Mouse (Mus musculus) midbrain, postnatal 0 days (tissue): Measurements from ENCODE around the gene Sfmbt1. TPM values are rescaled to one million over a fixed set of nuclear protein-coding genes. Genes with fewer than 3 reads are reported as not detected.

ENCODE experiments used
- ATAC-seq: fragments of 200-750 bp; cut with Nextera tagmentation; 2 replicates; pipeline ENCODE4 v1.8.0; 2017; ENCODE audit warnings: moderate number of reproducible peaks, mild to moderate bottlenecking, moderate TSS enrichment, moderate library complexity; ENCODE audit not compliant: low FRiP score
- DNase-seq: peaks from one replicate; pipeline ENCODE4 v3.0.0-alpha.2; 2015; ENCODE audit warnings: low spot score
- H3K27ac ChIP-seq: fragments of 300-500 bp; sonication (generic); 2 replicates; pipeline ENCODE4 v1.5.1; 2014; ENCODE audit warnings: low read depth, mild to moderate bottlenecking, low read length, mixed read lengths
- H3K27me3 ChIP-seq: fragments of 300-500 bp; sonication (generic); 2 replicates; pipeline ENCODE4 v1.6.1; 2014; ENCODE audit warnings: low read length, control low read depth, mixed read lengths; ENCODE audit not compliant: insufficient read depth
- H3K36me3 ChIP-seq: fragments of 300-500 bp; sonication (generic); 2 replicates; pipeline ENCODE4 v1.6.1; 2014; ENCODE audit warnings: low read length, control low read depth, mixed read lengths; ENCODE audit not compliant: insufficient read depth
- H3K4me1 ChIP-seq: fragments of 300-500 bp; sonication (generic); 2 replicates; pipeline ENCODE4 v1.6.1; 2014; ENCODE audit warnings: mild to moderate bottlenecking, control low read depth, antibody characterized with exemption, low read length, mixed read lengths; ENCODE audit not compliant: insufficient read depth
- H3K4me2 ChIP-seq: fragments of 300-500 bp; sonication (generic); 2 replicates; pipeline ENCODE4 v1.6.1; 2014; ENCODE audit warnings: low read depth, mild to moderate bottlenecking, low read length, mixed read lengths; ENCODE audit not compliant: poor library complexity, severe bottlenecking
- H3K4me3 ChIP-seq: fragments of 300-500 bp; sonication (generic); 2 replicates; pipeline ENCODE4 v1.5.1; 2014; ENCODE audit warnings: low read depth, mild to moderate bottlenecking, low read length, moderate library complexity
- H3K9ac ChIP-seq: fragments of 300-500 bp; sonication (generic); replicated peaks from 2 replicates; pipeline ENCODE4 v1.6.1; 2014; ENCODE audit warnings: mild to moderate bottlenecking, low read length, moderate library complexity, mixed read lengths; ENCODE audit not compliant: poor library complexity, severe bottlenecking
- H3K9me3 ChIP-seq: fragments of 300-500 bp; sonication (generic); 2 replicates; pipeline ENCODE4 v1.6.1; 2016; ENCODE audit warnings: low read length, control low read depth
- CTCF ChIP-seq: IDR thresholded peaks from 2 replicates; pipeline ENCODE4 v1.5.1; 2016; ENCODE audit warnings: antibody characterized with exemption, mild to moderate bottlenecking
- WGBS: fragments of 180-500 bp; shearing (Covaris S2); extraction: QIAGEN DNeasy Blood & Tissue Kit; methylation state at CpG from one replicate; pipeline ENCODE4 v1.1.7; 2014; 5-methylcytosine and 5-hydroxymethylcytosine counted together
- polyA plus RNA-seq: library from polyadenylated mRNA; unstranded; fragments of >200 nt; fragmentation: Nextera tagmentation; extraction: Ambion mirVana; gene quantifications from 2 replicates; pipeline ENCODE4 v1.2.1, GENCODE M21; 2015
- total RNA-seq: library from RNA; depleted of rRNA; stranded (reverse); fragments of >200 nt; gene quantifications from 2 replicates; pipeline ENCODE4 v1.2.3, GENCODE M21; 2014

The Sfmbt1 gene
- total and polyA plus RNA-seq, 2 experiments from 2014 or later = 9.2 to 16.2 TPM

DNA sequence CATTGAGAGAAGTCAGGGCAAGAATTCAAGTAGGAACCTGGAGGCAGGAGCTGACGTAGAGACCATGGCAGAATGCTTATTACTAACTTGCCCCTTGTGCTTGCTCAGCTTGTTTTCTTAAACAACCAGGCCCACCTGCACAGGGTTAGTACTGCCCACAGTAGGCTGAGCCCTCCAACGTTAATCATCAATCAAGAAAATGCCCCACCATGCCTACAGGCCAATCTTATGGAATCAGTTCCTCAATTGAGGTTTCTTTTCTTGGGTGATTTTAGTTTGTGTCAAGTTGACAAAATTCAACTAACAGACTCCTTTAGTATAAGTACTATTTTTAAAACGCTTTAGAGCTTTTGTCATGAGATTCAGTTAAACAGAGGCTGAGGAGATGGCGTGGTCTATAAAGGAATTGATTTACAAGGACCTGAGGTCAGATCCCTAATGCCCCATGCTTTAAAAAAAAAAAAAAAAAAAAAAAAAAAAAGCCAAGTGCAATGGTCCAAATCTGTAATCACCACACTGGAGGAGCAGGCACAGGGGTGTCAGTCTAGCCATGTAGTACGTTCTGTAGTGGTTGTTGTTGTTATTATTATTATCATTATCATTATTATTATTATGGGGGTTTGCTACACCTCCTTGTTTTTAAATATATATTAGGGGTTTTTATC, 48.4 kb downstream of the Sfmbt1 start:
- 79% methylated on average over 5 of the region's 5 CpGs for WGBS
- no peak overlapping the region for H3K4me2 ChIP-seq
- DNase-seq = no peak
- H3K36me3 ChIP-seq = no peaks in the 10 kb centered on the region
- ATAC-seq = no peak
- TF ChIP-seq CTCF = no peak
- no peaks in the 10 kb centered on the region for H3K9me3 ChIP-seq
- H3K4me3 ChIP-seq = no peak overlapping the region
- no peaks in the 10 kb centered on the region for H3K27me3 ChIP-seq
- H3K9ac ChIP-seq = no peak overlapping the region
- no peaks in the 10 kb centered on the region for H3K4me1 ChIP-seq
- H3K27ac ChIP-seq = no peak overlapping the region

DNA sequence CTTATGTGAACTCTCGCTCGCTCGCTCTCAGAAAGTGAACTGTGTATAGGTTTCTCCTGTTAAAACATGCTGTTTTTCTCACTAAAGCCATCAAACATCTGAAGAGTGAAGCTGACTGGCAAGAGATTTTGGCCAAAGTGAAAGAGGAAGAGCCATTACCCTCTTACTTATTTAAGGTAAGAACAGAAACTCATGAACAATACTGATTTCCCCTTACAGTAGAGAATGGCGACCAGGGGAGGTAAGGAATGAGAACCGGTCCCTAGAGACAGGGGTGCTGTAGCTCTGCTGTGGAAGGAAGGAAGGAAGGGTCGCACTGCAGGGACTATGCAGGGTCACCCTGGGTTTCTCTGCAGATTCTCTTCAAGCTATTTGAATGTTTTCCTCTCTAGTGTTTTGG, 70.0 kb downstream of the Sfmbt1 start:
- ATAC-seq (no peak), DNase-seq (no peak)
- Histone ChIP-seq H3K27ac (no peak overlapping the region), H3K4me3 (no peak overlapping the region), H3K36me3 (0 out of 2 replicates have a peak, but pooled peaks cover 8% of the 10 kb centered on the region), H3K9me3 (no peaks in the 10 kb centered on the region), H3K9ac (no peak overlapping the region), H3K27me3 (no peaks in the 10 kb centered on the region), H3K4me2 (no peak overlapping the region), H3K4me1 (no peaks in the 10 kb centered on the region)
- 92% methylated on average over 6 of the region's 6 CpGs for WGBS
- TF ChIP-seq CTCF = no peak

DNA sequence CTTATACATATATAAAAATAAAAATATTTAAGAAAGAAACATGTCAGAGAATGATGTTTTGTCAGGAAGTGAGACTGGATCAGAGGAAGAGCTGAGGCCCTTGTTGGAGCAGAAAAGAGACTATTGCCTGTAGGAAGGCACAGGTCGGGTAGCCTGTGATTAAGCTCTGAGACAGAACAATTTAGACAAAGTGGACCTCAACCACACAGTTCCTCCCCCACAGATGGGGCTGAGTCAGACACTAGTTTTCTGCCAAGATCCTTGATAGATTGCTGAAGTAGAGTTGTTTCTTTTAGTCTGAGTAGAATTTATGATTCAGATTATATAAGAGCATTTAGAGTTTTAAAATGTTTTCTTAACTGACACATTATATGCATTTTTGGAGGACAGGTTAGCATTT, 74.8 kb downstream of the Sfmbt1 start:
- no peak for ATAC-seq
- TF ChIP-seq CTCF = no peak
- H3K27me3 ChIP-seq = no peaks in the 10 kb centered on the region
- no peak overlapping the region for H3K4me2 ChIP-seq
- 0 out of 2 replicates have a peak, but pooled peaks cover 8% of the 10 kb centered on the region for H3K36me3 ChIP-seq
- H3K9ac ChIP-seq = no peak overlapping the region
- H3K4me3 ChIP-seq = no peak overlapping the region
- no peaks in the 10 kb centered on the region for H3K9me3 ChIP-seq
- WGBS = 64% methylated on average over 1 of the region's 1 CpGs
- no peak overlapping the region for H3K27ac ChIP-seq
- DNase-seq = no peak
- no peaks in the 10 kb centered on the region for H3K4me1 ChIP-seq

DNA sequence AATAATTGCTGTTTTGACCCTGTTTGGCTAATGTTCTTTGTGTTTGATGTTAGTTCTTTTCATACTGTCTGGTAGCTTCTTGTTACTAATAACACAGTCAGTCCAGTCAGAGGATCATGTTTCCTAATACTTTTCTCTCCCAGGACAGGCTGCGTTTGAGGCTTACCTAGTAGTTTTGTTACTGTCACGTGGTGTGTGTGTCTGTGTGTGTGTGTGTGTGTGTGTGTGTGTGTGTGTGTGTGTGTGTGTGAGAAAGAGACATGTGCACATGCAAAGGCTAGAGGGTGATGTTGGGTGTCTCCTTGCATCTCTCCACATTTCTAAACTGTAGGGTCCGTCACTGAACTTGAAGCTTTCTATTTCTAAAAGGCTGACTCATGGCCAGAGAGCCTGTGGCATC, 78.2 kb downstream of the Sfmbt1 start:
- no peak overlapping the region for H3K4me2 ChIP-seq
- H3K36me3 ChIP-seq = peaks cover 12% of the 10 kb centered on the region; the same call in 1 of the 2 replicates
- no peak overlapping the region for H3K27ac ChIP-seq
- no peak for TF ChIP-seq CTCF
- ATAC-seq (no peak), DNase-seq (no peak)
- H3K9me3 ChIP-seq = no peaks in the 10 kb centered on the region
- no peaks in the 10 kb centered on the region for H3K4me1 ChIP-seq
- H3K4me3 ChIP-seq = no peak overlapping the region
- 96% methylated on average over 3 of the region's 3 CpGs for WGBS
- no peak overlapping the region for H3K9ac ChIP-seq
- no peaks in the 10 kb centered on the region for H3K27me3 ChIP-seq

DNA sequence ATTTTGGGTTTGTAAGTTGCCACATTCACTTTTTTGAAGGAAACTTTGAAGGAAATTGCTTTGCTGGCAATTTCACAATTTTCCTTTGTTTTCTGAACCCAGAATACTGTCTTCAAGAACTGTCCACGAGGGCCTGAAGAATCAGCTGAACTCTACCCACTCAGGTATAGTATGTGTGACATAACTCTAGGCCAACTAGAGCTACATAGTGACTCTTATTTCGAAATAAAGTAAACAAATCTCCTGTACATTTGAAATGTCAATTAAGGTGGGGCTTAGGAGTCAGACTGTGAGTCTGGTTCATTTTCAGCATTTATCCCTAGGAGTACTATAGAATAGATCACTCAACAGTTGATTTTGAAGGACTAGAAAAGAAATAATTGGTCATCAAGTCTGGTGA, 87.1 kb downstream of the Sfmbt1 start:
- 98% methylated on average over 2 of the region's 2 CpGs for WGBS
- peaks cover 11% of the 10 kb centered on the region for H3K36me3 ChIP-seq
- DNase-seq = no peak
- no peak overlapping the region for H3K4me3 ChIP-seq
- H3K27me3 ChIP-seq = no peaks in the 10 kb centered on the region
- H3K9me3 ChIP-seq = no peaks in the 10 kb centered on the region
- no peak for TF ChIP-seq CTCF
- no peak overlapping the region for H3K4me2 ChIP-seq
- H3K9ac ChIP-seq = no peak overlapping the region
- ATAC-seq = no peak
- no peak overlapping the region for H3K27ac ChIP-seq
- no peaks in the 10 kb centered on the region for H3K4me1 ChIP-seq

DNA sequence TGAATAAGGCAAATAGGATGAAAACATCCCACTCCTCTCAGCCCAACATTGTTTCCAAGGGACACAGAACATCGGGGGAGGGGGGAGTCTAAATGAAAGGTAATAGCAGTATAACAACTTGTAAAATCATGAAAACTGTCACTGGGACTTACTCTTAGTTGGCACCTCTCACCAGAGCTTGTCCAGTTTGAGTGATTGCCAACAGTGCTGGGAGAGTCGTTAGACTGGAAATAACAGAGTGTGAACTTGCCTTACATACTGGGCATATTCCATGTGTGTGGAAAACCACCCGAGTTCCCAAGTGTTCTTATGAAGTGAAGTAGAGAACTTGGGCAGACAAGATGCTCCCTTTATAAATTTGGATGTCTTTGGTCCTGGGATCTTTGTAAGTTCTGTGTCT, 106.5 kb downstream of the Sfmbt1 start:
- Histone ChIP-seq H3K9me3 (no peaks in the 10 kb centered on the region), H3K36me3 (peaks cover 20% of the 10 kb centered on the region; the same call in 1 of the 2 replicates), H3K4me2 (no peak overlapping the region), H3K4me3 (no peak overlapping the region), H3K9ac (no peak overlapping the region), H3K27ac (no peak overlapping the region), H3K4me1 (no peaks in the 10 kb centered on the region), H3K27me3 (no peaks in the 10 kb centered on the region)
- TF ChIP-seq CTCF = no peak
- 88% methylated on average over 3 of the region's 3 CpGs for WGBS
- ATAC-seq (no peak), DNase-seq (no peak)
